Mouse (Mus musculus): Measurements from ENCODE around the gene Slc31a2. TPM values are rescaled to one million over a fixed set of nuclear protein-coding genes. Genes with fewer than 3 reads are reported as not detected.

Slc31a2 gene
- polyA plus RNA-seq, 1 experiment from 2014 or later: 10.8 TPM

- Histone ChIP-seq H3K4me3 (no peak overlapping the region), H3K36me3 (peaks cover 50% of the 10 kb centered on the region), H3K27ac (no peak overlapping the region), H3K9me3 (replicated peaks) (no peaks in the 10 kb centered on the region), H3K4me1 (no peaks in the 10 kb centered on the region), H3K27me3 (ENCODE audit: low read depth, poor library complexity, severe bottlenecking) (no peaks in the 10 kb centered on the region)
- DNase-seq (ENCODE audit: low spot score): no peak
These were observed 46.0 kb downstream of the Slc31a2 start for GRCm38 (mm10) chr4:62308406-62308805.

DNA sequence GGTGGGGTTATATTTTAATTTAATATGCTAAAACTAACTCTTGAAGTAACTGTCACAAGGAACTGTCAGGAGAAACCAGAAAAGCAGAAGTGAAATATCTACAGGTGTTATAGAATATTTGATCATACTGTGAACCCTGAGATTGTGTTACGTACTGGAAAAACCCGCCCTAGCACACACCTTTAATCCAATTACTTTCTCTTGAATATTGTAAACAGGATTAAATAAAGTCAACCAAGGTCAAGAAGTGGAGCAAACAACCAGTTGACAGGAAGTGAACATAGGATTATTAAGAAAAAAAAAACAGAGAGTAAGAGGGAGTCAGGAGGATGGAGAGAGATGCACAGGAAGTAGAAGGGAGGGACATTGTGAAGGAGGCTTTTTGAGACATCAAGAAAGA is 50.5 kb downstream of the Slc31a2 start:
- WGBS: 97% methylated on average over 2 of the region's 2 CpGs

DNA sequence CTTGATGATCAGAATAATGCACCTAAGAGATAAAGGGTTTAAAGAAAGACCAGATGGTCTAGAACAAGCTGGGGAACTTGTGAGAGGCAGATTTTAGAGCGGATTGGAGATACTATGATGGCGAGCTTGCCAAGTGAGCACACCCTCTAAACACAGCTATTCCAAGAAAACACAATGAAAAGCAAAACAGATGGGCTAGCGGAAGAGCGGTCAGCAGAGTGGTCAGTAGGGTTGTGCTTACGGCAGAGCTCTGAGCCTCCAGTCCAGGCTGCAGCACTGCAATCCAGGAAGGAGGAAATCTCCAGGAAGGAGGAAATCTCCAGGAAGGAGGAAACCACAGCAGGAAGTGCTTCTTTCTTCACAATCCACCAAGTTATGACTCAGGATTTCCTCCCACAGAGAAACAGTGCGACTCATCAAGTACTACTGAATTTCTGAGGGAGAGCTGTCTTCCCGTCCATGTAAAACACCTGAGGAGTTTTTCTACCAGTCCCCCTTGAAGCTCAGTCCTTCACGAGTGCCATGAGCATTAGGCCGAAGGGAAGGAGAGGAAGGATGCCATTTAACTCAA is 51.4 kb downstream of the Slc31a2 start:
- no peak for DNase-seq (ENCODE audit: low spot score)
- Histone ChIP-seq H3K27ac (no peak overlapping the region), H3K27me3 (ENCODE audit: low read depth, poor library complexity, severe bottlenecking) (no peaks in the 10 kb centered on the region), H3K9me3 (replicated peaks) (no peaks in the 10 kb centered on the region), H3K36me3 (peaks cover 20% of the 10 kb centered on the region), H3K4me3 (no peak overlapping the region), H3K4me1 (no peaks in the 10 kb centered on the region)
- WGBS: 90% methylated on average over 9 of the region's 9 CpGs

More for the DNA sequence above, 50.5 kb downstream of the Slc31a2 start:
- no peaks in the 10 kb centered on the region for H3K4me1 ChIP-seq
- no peaks in the 10 kb centered on the region for H3K9me3 ChIP-seq (replicated peaks)
- H3K27ac ChIP-seq: no peak overlapping the region
- H3K36me3 ChIP-seq: peaks cover 24% of the 10 kb centered on the region
- no peak for DNase-seq (ENCODE audit: low spot score)
- H3K4me3 ChIP-seq: no peak overlapping the region
- H3K27me3 ChIP-seq (ENCODE audit: low read depth, poor library complexity, severe bottlenecking): no peaks in the 10 kb centered on the region

DNA sequence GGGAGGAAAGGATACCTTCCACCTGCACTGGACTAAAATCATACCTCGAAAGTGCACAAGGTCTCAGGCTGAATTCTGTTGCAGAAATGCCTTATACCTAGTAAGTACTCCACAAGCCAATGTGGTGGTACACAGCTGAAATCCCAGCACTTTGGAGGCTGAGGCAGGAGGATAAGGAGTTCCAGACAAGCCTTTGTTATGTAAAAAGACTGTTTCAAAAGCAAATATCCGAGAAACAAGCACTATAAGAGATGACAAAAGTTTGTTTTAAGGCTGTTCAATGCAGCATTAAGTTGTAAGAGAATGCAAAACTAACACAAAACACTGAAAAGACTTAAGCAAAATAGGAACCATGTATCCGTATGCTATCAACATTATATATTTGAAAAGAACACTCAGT is 52.2 kb downstream of the Slc31a2 start:
- WGBS: 84% methylated on average over 3 of the region's 3 CpGs
- no peaks in the 10 kb centered on the region for H3K9me3 ChIP-seq (replicated peaks)
- no peaks in the 10 kb centered on the region for H3K27me3 ChIP-seq (ENCODE audit: low read depth, poor library complexity, severe bottlenecking)
- H3K4me3 ChIP-seq: no peak overlapping the region
- H3K27ac ChIP-seq: no peak overlapping the region
- peaks cover 26% of the 10 kb centered on the region for H3K36me3 ChIP-seq
- DNase-seq (ENCODE audit: low spot score): no peak
- no peaks in the 10 kb centered on the region for H3K4me1 ChIP-seq

DNA sequence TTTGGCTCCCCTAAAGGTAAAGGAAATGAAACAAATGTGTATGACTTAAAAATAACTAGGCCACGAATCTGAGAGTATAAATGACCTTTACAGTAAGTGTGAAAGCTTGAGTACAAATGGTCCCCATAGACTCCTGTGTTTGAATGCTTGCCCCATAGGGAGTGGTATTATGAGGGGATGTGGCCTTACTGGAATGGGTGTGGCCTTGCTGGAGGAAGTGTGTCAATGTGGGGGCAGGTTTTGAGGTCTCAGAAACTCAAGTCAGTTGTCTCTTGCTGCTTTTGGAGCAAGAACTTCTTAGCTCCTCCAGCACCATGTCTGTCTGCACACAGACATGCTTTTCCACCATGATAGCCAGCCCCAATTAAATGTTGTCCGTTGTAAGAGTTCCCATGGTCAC is 54.1 kb downstream of the Slc31a2 start:
- Histone ChIP-seq H3K9me3 (replicated peaks) (no peaks in the 10 kb centered on the region), H3K36me3 (peaks cover 43% of the 10 kb centered on the region), H3K27me3 (ENCODE audit: low read depth, poor library complexity, severe bottlenecking) (no peaks in the 10 kb centered on the region), H3K27ac (no peak overlapping the region), H3K4me1 (no peaks in the 10 kb centered on the region), H3K4me3 (no peak overlapping the region)
- WGBS: 83% methylated on average over 2 of the region's 2 CpGs
- no peak for DNase-seq (ENCODE audit: low spot score)

GRCm38 (mm10) chr4:62318294-62318693 is 55.9 kb downstream of the Slc31a2 start:
- no peaks in the 10 kb centered on the region for H3K9me3 ChIP-seq (replicated peaks)
- no peaks in the 10 kb centered on the region for H3K4me1 ChIP-seq
- no peak overlapping the region for H3K27ac ChIP-seq
- no peaks in the 10 kb centered on the region for H3K27me3 ChIP-seq (ENCODE audit: low read depth, poor library complexity, severe bottlenecking)
- peaks cover 49% of the 10 kb centered on the region for H3K36me3 ChIP-seq
- DNase-seq (ENCODE audit: low spot score): no peak
- H3K4me3 ChIP-seq: no peak overlapping the region
- WGBS: 77% methylated on average over 1 of the region's 1 CpGs

GRCm38 (mm10) chr4:62322684-62323083 is 60.3 kb downstream of the Slc31a2 start:
- Histone ChIP-seq H3K27ac (no peak overlapping the region), H3K9me3 (replicated peaks) (no peaks in the 10 kb centered on the region), H3K36me3 (peaks cover 66% of the 10 kb centered on the region), H3K4me3 (no peak overlapping the region), H3K27me3 (ENCODE audit: low read depth, poor library complexity, severe bottlenecking) (no peaks in the 10 kb centered on the region), H3K4me1 (no peaks in the 10 kb centered on the region)
- WGBS: 86% methylated on average over 3 of the region's 3 CpGs
- DNase-seq (ENCODE audit: low spot score): no peak

GRCm38 (mm10) chr4:62326111-62326510 is 63.7 kb downstream of the Slc31a2 start:
- H3K36me3 ChIP-seq: peaks cover 63% of the 10 kb centered on the region
- no peak overlapping the region for H3K4me3 ChIP-seq
- H3K9me3 ChIP-seq (replicated peaks): no peaks in the 10 kb centered on the region
- no peak overlapping the region for H3K27ac ChIP-seq
- DNase-seq (ENCODE audit: low spot score): no peak
- H3K27me3 ChIP-seq (ENCODE audit: low read depth, poor library complexity, severe bottlenecking): no peaks in the 10 kb centered on the region
- H3K4me1 ChIP-seq: no peaks in the 10 kb centered on the region

- no peaks in the 10 kb centered on the region for H3K9me3 ChIP-seq (replicated peaks)
- 92% methylated on average over 6 of the region's 6 CpGs for WGBS
- H3K27me3 ChIP-seq (ENCODE audit: low read depth, poor library complexity, severe bottlenecking): no peaks in the 10 kb centered on the region
- peaks cover 54% of the 10 kb centered on the region for H3K36me3 ChIP-seq
- DNase-seq (ENCODE audit: low spot score): no peak
- no peaks in the 10 kb centered on the region for H3K4me1 ChIP-seq
- no peak overlapping the region for H3K27ac ChIP-seq
- no peak overlapping the region for H3K4me3 ChIP-seq
These were observed 66.7 kb downstream of the Slc31a2 start for GRCm38 (mm10) chr4:62328941-62329660.

- H3K36me3 ChIP-seq: peaks cover 57% of the 10 kb centered on the region
- 83% methylated on average over 5 of the region's 5 CpGs for WGBS
- no peak for DNase-seq (ENCODE audit: low spot score)
These were observed 69.6 kb downstream of the Slc31a2 start for GRCm38 (mm10) chr4:62331977-62332376.

DNA sequence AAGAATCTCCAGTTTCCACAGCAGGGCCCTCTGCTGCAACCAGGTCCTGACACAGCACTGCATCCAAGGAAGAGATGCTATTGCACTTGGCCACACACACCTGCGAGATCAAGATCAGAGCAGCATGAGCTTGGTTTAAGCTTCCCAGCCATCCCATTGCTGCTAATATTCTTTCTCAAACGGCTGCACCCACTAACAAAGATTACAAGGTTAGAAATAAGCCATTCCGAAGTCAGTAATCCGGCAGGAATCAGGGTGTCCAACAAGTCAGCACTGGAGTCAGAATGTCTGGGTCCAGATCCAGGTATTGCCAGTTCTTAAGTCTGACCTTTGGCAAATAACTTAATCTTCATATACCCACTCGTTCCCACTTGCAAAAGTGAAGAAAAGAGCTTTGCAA is 76.2 kb downstream of the Slc31a2 start:
- Histone ChIP-seq H3K4me3 (no peak overlapping the region), H3K27me3 (ENCODE audit: low read depth, poor library complexity, severe bottlenecking) (no peaks in the 10 kb centered on the region), H3K4me1 (no peaks in the 10 kb centered on the region), H3K9me3 (replicated peaks) (no peaks in the 10 kb centered on the region), H3K36me3 (peaks cover 36% of the 10 kb centered on the region), H3K27ac (no peak overlapping the region)
- no peak for DNase-seq (ENCODE audit: low spot score)
- 89% methylated on average over 5 of the region's 5 CpGs for WGBS

More at GRCm38 (mm10) chr4:62331977-62332376, 69.6 kb downstream of the Slc31a2 start:
- H3K4me1 ChIP-seq: no peaks in the 10 kb centered on the region
- H3K27ac ChIP-seq: no peak overlapping the region
- no peaks in the 10 kb centered on the region for H3K27me3 ChIP-seq (ENCODE audit: low read depth, poor library complexity, severe bottlenecking)
- no peak overlapping the region for H3K4me3 ChIP-seq
- H3K9me3 ChIP-seq (replicated peaks): no peaks in the 10 kb centered on the region

GRCm38 (mm10) chr4:62344000-62344399 is 81.6 kb downstream of the Slc31a2 start:
- WGBS: 95% methylated on average over 1 of the region's 1 CpGs
- H3K9me3 ChIP-seq (replicated peaks): no peaks in the 10 kb centered on the region
- no peak overlapping the region for H3K4me3 ChIP-seq
- DNase-seq (ENCODE audit: low spot score): no peak
- no peaks in the 10 kb centered on the region for H3K27me3 ChIP-seq (ENCODE audit: low read depth, poor library complexity, severe bottlenecking)
- H3K36me3 ChIP-seq: peaks cover 33% of the 10 kb centered on the region
- H3K4me1 ChIP-seq: no peaks in the 10 kb centered on the region
- H3K27ac ChIP-seq: no peak overlapping the region

- DNase-seq (ENCODE audit: low spot score): no peak
- Histone ChIP-seq H3K4me1 (no peaks in the 10 kb centered on the region), H3K36me3 (peaks cover 29% of the 10 kb centered on the region), H3K27ac (no peak overlapping the region), H3K27me3 (ENCODE audit: low read depth, poor library complexity, severe bottlenecking) (no peaks in the 10 kb centered on the region), H3K4me3 (no peak overlapping the region), H3K9me3 (replicated peaks) (no peaks in the 10 kb centered on the region)
- 85% methylated on average over 4 of the region's 4 CpGs for WGBS
These were observed 83.5 kb downstream of the Slc31a2 start for GRCm38 (mm10) chr4:62345827-62346226.

Data from limb, embryonic 10.5 days (tissue).